Mouse (Mus musculus) monocyte, adult 2 months (primary cell): ENCODE measurements around the gene Shld1.

ENCODE experiments used
- DNase-seq, 2 experiments: peaks; one replicate each; pipeline ENCODE4 v3.0.0; 2022; ENCODE audit warnings: low spot score in 2 of 2, low read depth in 1 of 2

Shld1 gene

GRCm38 (mm10) chr2:132686756-132687737 is at the start of gene Shld1:
Shld1 (plus strand) TSS chr2:132686931.
- DNase-seq = peak; percentile 54 to 68

DNA sequence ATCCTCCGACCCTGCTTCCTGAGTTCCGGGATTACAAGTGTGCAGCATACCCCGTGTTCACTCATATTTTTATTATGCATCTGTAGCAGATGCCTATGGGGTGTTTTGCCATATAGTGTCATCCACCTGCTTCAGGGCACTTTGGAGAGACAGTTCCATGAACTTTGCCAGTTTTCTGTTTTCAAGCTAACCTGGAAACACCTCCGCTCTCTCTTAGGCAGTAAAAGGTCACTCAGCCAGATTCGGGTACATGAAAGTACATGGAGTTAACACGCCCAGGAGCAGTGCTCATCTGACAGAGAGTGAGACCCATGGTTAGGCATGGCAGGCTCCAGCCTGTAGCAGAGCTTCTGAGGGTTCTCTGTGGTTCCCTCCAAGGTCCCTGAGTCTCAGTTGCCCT is 48.4 kb upstream of the Shld1 start:
- DNase-seq = no peak

DNA sequence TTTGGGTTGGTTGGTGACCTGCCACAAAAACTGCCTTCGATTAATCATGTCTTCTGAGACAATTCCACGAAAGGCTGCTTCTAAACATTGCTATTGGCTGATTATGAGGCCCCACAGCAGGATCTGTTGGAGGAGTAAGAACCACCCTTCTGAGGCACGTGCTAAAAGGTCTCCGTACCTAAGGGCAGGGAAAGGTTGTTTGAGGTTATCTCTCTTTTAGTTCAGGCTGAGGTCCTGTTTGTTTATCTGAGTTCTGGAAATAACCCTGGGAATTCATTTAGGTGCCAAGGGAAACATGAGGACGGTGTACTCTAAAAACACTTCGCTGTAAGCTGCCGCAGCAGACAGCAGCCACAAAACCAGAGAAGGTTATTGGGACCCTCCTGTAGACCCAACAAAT is 47.4 kb upstream of the Shld1 start:
- DNase-seq = no peak

DNA sequence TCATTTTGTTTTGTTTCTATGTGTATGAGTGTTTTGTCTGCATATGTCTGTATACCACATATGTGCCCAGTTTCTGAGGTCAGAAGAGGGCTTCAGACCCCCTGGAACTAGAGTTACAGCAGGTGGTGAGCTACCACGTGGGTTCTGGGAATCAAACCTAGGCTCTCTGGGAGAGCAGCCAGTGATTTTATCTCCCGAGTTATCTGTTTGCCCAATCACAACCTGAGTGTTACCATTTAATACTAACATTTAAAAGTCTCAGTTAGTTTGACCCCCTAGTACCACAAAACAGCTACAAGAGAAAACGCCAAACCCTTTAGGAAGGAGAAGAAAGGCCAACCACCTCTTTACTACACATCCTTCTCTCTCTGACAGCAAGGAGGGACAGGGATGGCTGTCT is 45.5 kb upstream of the Shld1 start:
- DNase-seq = no peak

DNA sequence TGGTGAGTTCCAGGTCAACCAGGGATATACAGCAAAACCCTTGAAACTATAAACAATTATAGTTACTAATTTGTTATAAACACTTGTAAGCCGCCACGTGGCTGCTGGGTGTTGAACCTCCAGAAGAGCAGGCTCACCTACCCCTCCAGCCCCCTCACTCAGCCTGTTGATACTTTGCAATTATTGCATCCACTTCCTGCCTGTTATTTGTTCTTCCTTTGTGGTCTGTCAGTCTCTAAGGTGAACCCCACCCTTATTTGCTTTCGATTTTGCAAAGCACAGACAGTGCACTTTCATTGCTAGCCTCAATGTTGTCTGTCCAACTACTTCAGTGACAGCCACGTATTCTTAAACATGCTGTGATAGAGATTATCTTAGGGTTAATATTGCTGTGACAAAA is 43.6 kb upstream of the Shld1 start:
- no peak for DNase-seq

DNA sequence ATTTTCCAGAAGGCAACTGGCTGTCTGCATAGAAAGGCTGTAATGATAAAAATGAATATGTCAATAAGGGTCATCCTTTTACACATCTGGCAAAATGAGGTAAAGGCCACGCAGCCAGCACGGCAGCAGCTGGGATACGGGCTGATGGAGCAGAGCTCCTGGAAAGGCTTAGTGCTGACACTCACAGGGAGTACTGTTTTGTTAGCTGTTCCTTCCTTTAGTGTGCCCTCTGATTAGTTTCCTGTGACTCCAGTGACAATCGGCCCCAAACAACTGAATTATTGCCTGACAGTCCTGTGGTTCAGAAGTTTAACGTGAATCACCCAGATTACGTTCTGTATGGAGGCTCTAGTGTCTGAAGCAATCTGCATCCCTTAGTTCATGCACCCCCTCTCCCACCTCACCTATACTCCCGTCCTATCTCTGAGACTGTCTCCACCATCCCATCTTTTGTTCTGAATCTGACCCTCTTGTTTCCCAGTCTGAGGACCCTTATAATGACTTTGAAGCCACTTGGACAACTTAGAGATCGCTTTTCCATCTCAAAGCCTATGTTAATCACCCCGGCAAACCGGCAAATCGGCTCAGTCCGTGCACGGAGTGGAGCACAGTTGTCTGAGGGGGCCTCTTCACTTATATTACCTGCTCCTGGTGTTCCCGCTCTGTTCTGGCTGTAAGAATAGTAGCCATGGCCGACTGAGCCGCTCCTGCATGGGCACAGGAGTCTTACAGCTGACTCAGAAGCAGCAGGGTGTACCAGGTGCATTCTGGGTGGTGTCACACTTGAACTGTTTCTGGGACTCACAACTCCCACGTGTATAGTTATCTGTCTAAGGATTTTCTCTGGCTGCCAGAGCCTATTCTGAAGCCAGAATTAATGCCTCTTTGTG is 39.6 kb upstream of the Shld1 start:
- DNase-seq = no peak

- DNase-seq = no peak
Measured at GRCm38 (mm10) chr2:132649352-132649870, 37.3 kb upstream of the Shld1 start.

DNA sequence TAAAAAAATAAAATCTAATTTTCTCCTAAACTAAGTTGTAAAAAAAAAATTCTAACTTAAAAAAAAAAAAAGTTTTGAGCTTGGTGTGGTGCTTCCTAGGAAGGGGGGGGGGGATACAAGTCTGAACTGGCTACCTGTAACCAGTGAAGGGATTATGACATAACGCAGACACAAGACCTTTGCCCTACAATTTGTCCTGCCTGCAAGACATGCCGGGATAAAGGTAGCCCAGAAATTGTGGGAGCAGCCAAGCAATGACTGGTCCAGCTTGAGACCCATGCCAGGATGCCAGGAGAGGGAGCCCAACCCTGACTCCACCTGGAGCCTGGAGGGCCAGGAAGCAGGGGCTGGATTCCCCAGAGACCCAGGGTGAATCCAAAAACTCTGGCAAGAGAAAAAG is 36.2 kb upstream of the Shld1 start:
- no peak for DNase-seq

DNA sequence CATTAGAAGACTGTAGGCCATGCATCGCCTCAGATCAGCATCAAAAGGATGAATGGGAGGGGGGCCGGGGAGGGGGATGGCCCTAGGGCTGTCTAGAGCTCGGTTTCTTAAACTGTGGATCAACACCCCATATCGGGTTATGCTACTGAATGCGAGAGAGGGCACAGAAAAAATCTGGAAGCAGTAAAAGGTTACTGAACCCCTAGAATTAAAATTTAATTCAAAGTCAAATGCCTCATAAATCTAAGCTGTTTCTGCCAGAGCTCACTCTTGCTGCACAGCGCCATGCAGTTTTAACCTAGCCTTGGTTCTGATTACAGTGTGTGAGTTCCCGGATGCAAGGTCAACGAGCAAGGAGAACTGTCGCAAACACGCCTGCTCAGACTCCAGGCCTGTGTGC is 34.3 kb upstream of the Shld1 start:
- no peak for DNase-seq

DNA sequence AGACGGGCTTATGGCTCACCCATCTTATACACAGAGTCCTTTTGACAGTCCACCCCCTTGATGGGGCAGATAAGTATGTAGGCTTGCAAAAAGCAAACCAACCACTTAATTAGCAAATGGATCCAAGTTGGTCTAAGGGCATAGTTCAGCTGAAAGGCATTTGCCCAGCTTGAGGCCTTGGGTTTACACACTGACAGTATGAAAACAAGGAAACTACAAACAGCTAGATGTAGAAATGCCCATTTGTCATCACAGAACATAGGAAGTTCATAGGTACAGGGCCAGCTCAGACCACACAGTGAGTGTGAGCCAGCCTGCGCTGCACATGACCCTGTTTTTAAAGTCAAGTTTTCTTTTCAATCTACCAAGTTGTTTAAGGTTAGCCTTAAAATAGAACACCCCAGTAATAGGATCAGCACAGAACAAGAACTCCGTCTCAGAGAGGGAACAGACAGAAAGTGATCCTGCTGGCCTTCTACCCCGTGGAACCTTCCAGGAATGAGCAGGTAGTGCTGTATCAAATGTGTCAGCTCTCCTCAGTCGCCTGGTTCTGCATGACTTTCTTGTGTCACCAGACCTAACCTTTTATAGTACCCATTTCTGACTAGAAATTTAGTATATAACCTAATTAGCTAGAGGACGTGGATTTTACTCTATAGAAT is 31.8 kb upstream of the Shld1 start:
- DNase-seq = no peak

DNA sequence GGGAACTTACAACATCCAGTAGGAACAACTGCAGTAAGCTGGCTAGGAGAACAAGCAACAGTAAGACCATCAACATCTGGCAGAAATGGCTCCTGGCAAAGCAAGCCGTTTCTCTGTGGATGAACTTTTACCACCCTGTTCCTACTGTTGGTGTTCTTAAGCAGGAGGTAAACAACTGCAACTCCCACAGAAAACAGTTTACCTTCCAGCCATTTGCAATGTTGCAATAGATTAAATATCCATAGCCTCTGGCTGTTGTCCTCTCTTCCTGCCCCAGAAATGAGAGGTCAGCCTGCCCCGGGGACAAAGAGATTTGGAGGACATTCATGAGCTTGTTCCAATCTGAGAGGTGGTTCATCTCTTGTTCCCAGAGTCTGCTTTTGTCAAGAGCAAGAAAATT is 29.5 kb upstream of the Shld1 start:
- DNase-seq = no peak

DNA sequence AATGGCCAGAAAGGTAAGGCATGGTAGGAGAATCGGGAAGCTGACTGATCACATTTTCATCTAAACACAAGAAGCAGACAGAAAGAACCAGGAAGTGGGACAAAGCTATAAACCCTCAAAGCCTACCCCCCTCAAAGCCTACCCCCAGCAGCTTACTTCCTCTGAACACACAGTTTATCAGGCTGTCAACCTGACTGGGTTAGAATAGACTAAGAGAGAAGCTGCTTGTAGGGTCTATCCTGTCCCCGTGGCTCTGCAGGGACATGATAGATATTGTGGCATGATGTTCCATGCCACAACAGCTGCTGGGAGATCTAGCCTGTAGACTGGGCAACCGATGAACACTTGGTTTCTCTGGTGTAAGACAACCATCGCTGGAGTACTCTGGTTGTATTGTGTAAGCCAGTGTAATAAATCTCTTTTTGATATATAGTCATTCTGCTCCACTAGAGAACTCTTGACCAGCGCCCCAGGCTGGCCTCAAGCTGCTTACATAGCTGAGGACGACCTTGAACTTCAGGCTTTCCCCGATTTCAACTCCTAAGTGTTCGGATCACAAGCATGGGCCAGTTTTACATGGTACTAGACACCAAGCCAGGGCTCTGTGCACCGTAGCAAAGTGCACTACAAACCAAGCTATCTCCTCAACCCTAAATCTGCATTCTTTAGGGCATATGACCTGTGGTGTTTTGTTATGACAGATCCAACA is 28.2 kb upstream of the Shld1 start:
- DNase-seq = no peak

- no peak for DNase-seq
Measured at GRCm38 (mm10) chr2:132669091-132669490, 17.6 kb upstream of the Shld1 start.

DNA sequence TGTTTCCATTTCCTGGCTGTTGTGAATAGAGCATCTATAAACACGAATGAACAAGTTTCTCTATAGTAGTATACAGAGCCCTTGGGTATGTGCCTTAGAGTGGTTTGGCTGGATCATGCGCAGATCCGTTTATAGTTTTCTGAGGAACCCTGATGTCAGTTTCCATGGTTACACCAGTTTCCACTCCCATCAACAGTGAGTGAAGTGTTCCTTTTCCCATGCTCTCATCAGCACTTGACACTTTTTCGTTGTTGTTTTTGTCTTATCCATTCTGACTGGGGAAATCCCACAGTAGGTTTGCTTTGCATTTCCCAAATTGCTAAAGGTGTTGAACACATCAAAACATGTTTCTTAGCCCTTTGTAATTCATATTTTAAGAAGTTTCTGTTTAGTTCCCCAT is 16.4 kb upstream of the Shld1 start:
- DNase-seq = no peak

DNA sequence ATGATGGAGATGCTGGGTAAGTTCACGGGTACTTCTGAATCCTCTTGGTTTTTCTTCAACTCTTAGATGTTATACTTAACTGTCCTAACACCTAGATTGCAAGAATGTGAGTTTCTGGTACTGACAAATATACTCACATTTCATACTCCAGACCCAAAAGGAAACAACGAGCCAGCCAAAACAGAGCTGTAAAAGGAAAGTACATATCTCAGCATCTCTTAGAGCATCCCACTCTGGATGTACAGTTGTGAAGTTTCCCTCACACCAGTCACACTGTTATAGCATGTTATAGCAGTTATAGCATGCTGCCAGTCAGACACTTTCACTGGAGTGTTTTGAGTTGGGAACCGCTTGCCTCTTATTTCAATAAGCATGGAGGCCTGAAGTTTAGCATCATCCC is 14.6 kb upstream of the Shld1 start:
- no peak for DNase-seq

- DNase-seq = no peak
Measured at GRCm38 (mm10) chr2:132676111-132676510, 10.6 kb upstream of the Shld1 start.

- no peak for DNase-seq
Measured at GRCm38 (mm10) chr2:132685001-132685400, 1.7 kb upstream of the Shld1 start.

DNA sequence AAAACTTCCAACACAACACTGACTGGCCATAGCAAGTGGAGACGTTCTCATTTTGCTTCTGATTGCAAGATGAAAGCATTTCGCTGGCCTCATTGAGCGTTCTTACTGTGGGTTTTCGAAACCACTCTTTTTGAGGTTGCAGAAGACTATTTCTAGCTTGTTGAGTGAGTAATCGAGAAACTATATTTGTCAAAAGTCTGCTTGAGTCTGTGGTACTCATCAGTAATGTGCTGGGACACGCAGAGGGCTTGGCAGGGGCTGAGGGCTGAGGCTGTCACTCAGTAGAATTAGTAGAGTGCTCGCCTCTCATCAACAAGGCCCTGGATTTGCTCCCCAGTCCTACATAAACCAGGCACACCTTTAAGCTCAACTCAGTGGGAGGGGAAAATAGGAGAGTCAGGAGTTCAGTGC is 1.9 kb downstream of the Shld1 start:
- no peak for DNase-seq

- DNase-seq = no peak
Measured at GRCm38 (mm10) chr2:132689188-132689568, 2.4 kb downstream of the Shld1 start.

DNA sequence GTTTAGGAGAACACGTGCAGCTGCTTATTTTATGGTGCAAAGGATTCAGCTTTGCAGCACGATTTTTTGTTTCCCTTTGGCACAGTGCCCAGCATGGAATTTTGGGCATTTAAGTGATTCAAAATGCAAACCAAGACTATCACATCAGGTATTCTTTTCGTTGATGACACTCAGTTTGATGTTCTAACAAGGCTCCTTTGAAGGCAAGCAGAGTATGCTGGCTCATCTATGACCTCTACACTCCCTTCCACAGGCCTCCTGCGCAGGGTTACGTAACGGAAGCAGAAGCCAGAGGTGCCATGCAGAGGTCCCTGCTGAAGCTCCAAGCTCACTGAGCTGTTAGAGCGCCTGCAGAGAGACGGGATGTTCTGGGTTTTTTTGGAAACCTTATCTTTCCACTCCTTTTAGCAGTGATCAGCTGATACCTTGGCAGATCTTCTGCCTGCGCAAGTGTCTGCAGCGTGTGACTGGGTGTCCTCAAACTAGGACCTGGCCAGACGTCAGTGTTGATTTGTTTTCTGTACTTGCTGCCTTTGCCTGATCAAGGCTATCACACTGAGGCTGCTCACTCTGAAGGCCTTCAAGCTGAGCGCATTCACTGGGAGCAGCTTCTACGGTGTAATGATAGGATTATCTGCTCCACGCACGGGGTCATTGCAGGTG is 3.0 kb downstream of the Shld1 start:
- DNase-seq = no peak
